Comparison of ENCODE assay signal across 8 mouse cellular contexts in genomic region chr11:3863454-3864112, GRCm38 (mm10). TPM values are rescaled to one million over a fixed set of nuclear protein-coding genes. Genes with fewer than 3 reads are reported as not detected.
A peak's percentile ranks its signal among the peaks of the same experiment; 100 is the strongest.
DNase-seq lines count a peak whose midpoint lies in the region; ATAC-seq lines count a peak whose summit lies in the region.

Osbp2 (minus strand) TSS chr11:3863903.

- H3K4me3 ChIP-seq in hindbrain, embryonic 13.5 days: peak within 1 kb of the TSS; percentile 51

- peak within 1 kb of the TSS; percentile 71 for H3K4me2 ChIP-seq in hindbrain, embryonic 13.5 days

- no peak within 1 kb of the TSS for H3K27ac ChIP-seq in hindbrain, embryonic 13.5 days

- no peaks in the 10 kb centered on the region for H3K36me3 ChIP-seq in hindbrain, embryonic 13.5 days

- no peaks in the 10 kb centered on the region for H3K9me3 ChIP-seq in hindbrain, embryonic 13.5 days

- peak within 1 kb of the TSS; percentile 74 for H3K9ac ChIP-seq in hindbrain, embryonic 13.5 days

- H3K4me1 ChIP-seq in hindbrain, embryonic 13.5 days (replicated peaks): peaks cover 14% of the 10 kb centered on the region

- ATAC-seq in hindbrain, embryonic 13.5 days (ENCODE audit: low FRiP score): peak; percentile 91

- peak; percentile 43 for DNase-seq in NIH3T3 (ENCODE audit: low read depth)
- peak; percentile 93 for DNase-seq in cerebellum, adult 9-11 months
- DNase-seq in frontal cortex, adult 2 months (ENCODE audit: extremely low spot score in 1 of 2, low spot score in 1 of 2): peak in 1 of 2 experiments; percentile 79
- DNase-seq in left cerebral cortex, adult 11 months (ENCODE audit: low spot score): peak; percentile 55
- DNase-seq in lung, postnatal 36 days: peak; percentile 65
- peak; percentile 83 for DNase-seq in retina, embryonic 14.5 days (ENCODE audit: low spot score)
- peak; percentile 60 to 68 for DNase-seq in thymus, postnatal 36 days

- WGBS in hindbrain, embryonic 13.5 days: 4% methylated on average over 58 of the region's 58 CpGs

- peaks cover 24% of the 10 kb centered on the region for H3K27me3 ChIP-seq in hindbrain, embryonic 13.5 days

RNA-seq across cellular contexts. Expression of gene Osbp2, which starts in this region (rescaled TPM):
- 65.4 TPM in 2 replicates for polyA plus RNA-seq in frontal cortex, adult 2 months (2012; rRNA removed)
- polyA plus RNA-seq in hindbrain, embryonic 13.5 days (2015; fragmentation: Nextera tagmentation; extraction: Ambion mirVana): 14.5 and 17.4 TPM in 2 replicates
